Mouse (Mus musculus): ENCODE measurements around the gene Cyb5d1. TPM values are rescaled to one million over a fixed set of nuclear protein-coding genes. Genes with fewer than 3 reads are reported as not detected.

The Cyb5d1 gene
- polyA plus RNA-seq, 1 experiment from 2014 or later, result 42.6 TPM

DNA sequence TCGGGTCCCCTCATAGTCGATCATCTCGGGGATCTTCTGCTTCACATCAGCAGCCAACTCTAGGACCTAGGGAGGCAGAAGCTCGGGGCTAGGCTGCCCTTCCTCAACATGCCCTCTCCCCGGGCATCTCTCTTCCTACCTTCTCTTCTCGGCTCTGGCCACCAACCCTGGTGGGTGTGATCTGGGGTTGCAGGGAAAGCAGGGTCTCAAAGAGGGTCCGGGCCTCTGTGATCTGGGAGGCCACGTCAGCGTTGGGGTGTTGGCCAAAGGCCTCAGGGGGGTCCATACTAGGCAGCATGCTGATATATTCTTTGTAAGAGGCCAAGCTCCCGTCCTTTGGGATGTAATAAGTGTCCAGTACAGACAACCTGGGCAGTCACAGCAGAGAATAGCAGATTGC, 27.4 kb upstream of the Cyb5d1 start:
- 83% methylated on average over 10 of the region's 10 CpGs for WGBS
- no peaks in the 10 kb centered on the region for H3K9me3 ChIP-seq
- no peak overlapping the region for H3K9ac ChIP-seq (replicated peaks)
- no peak overlapping the region for H3K4me2 ChIP-seq
- H3K4me3 ChIP-seq (replicated peaks), result no peak overlapping the region
- no peaks in the 10 kb centered on the region for H3K36me3 ChIP-seq
- peaks cover 26% of the 10 kb centered on the region for H3K4me1 ChIP-seq (replicated peaks)
- no peak for ATAC-seq (ENCODE audit: insufficient number of reproducible peaks, insufficient read depth, low FRiP score, low TSS enrichment, low read depth)
- H3K27ac ChIP-seq, result no peak overlapping the region
- H3K27me3 ChIP-seq, result peaks cover 30% of the 10 kb centered on the region

DNA sequence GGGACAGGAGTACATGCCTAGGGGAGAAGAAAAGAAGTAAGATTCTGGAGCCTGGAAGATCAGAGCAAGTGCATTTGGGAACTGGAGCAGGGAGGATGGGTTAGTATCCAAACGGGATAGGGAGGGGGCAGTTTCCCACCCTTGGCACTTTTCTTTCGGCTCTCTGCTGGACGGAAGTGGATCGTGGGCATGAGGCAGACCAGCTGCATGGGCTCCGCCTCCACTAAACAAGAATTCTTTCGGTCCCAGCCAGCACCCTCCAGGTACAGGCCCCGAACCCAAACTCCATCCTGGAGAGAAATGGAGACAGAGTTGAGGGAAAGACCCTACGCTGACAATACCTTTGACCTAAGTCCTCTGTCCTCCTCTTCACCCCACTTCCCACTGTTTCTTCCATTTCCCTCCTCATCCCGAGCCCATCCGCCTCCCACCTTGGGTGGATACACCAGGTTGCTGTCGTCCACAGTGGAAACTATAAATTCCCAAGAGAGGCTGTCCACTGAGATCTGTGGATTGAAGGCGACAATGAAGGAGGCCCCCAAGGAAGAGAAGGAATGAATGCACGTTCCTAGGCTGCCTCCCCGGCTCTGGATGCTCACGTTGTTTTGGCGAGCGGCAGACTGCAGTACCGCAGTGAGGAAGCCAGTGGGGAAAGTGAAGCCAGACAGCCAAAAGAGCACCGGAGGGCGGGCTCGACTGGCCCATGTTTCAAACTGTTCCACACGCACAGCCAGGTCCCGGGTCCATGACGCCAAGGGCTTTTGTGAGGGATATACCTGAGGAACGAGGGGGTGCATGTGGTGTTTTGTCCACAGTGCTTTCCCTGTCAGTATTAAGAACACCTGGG, 25.9 kb upstream of the Cyb5d1 start:
- Histone ChIP-seq H3K9ac (replicated peaks) (0 out of 2 replicates have a peak overlapping the region, but pooled peaks have one; percentile 9), H3K27me3 (peaks cover 30% of the 10 kb centered on the region), H3K27ac (no peak overlapping the region), H3K9me3 (no peaks in the 10 kb centered on the region), H3K4me3 (replicated peaks) (0 out of 2 replicates have a peak overlapping the region, but pooled peaks have one; percentile 79), H3K4me1 (replicated peaks) (peaks cover 36% of the 10 kb centered on the region), H3K36me3 (no peaks in the 10 kb centered on the region), H3K4me2 (peak overlapping the region; percentile 99)
- ATAC-seq (ENCODE audit: insufficient number of reproducible peaks, insufficient read depth, low FRiP score, low TSS enrichment, low read depth), result no peak
- WGBS, result 13% methylated on average over 25 of the region's 25 CpGs

DNA sequence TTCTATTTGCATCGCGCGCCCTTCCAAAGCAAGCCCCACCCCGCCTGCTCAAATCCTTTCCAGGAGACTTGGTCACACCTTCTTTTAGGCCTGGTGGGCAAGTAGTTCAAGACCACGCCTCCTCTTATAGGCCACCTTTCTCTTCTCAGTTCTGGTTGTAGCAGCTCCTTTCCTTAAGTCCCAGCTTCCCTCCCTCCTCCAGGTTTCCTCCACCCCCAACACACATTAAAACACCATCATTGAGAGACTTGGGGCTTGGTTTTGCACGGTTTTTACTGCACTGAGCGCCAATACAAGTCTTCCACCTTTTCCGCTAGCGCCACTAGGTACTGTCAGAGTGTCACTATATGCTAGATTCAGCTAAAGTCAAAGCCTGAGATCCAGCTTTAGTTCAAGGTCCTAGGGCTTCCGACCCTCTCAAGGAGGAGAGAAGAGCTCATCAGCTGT, 25.1 kb upstream of the Cyb5d1 start:
- ATAC-seq (ENCODE audit: insufficient number of reproducible peaks, insufficient read depth, low FRiP score, low TSS enrichment, low read depth), result no peak
- Histone ChIP-seq H3K4me2 (peak overlapping the region; percentile 99), H3K27me3 (peaks cover 30% of the 10 kb centered on the region), H3K36me3 (no peaks in the 10 kb centered on the region), H3K9ac (replicated peaks) (peak overlapping the region; percentile 54; the same call in 1 of the 2 replicates), H3K4me1 (replicated peaks) (peaks cover 36% of the 10 kb centered on the region), H3K9me3 (no peaks in the 10 kb centered on the region), H3K27ac (no peak overlapping the region), H3K4me3 (replicated peaks) (peak overlapping the region; percentile 79)
- 11% methylated on average over 10 of the region's 10 CpGs for WGBS

- Histone ChIP-seq H3K4me1 (replicated peaks) (peaks cover 38% of the 10 kb centered on the region), H3K9me3 (no peaks in the 10 kb centered on the region), H3K27ac (peak overlapping the region; percentile 99), H3K27me3 (peaks cover 30% of the 10 kb centered on the region), H3K4me3 (replicated peaks) (peak overlapping the region; percentile 79), H3K36me3 (no peaks in the 10 kb centered on the region), H3K9ac (replicated peaks) (peak overlapping the region; percentile 54), H3K4me2 (peak overlapping the region; percentile 99)
- no peak for ATAC-seq (ENCODE audit: insufficient number of reproducible peaks, insufficient read depth, low FRiP score, low TSS enrichment, low read depth)
- WGBS, result under 1% methylated on average over 31 of the region's 31 CpGs
Measured at GRCm38 (mm10) chr11:69419813-69420553, 24.6 kb upstream of the Cyb5d1 start.

DNA sequence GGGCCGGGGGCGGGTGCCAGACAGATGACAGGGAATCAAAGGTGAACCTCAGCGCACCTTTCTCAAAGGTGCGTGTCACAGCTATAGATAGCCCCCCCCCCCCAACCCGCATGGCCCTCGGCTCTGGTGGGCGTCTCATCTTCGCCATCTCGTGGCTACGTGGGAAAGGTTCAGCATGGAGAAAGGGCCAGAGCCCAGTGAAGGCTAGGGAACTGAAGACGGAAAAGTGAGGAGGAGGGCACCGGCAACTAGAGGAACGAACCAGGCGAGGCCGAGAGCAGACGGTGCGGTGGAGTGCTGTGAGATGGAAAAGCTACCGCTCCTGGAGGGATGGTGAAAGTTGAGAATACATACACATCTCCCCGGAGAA, 24.0 kb upstream of the Cyb5d1 start:
- Histone ChIP-seq H3K4me3 (replicated peaks) (peak overlapping the region; percentile 79), H3K27ac (peak overlapping the region; percentile 99), H3K9me3 (no peaks in the 10 kb centered on the region), H3K9ac (replicated peaks) (peak overlapping the region; percentile 54), H3K4me1 (replicated peaks) (peaks cover 44% of the 10 kb centered on the region), H3K27me3 (peaks cover 30% of the 10 kb centered on the region), H3K36me3 (no peaks in the 10 kb centered on the region), H3K4me2 (peak overlapping the region; percentile 99)
- under 1% methylated on average over 19 of the region's 19 CpGs for WGBS
- no peak for ATAC-seq (ENCODE audit: insufficient number of reproducible peaks, insufficient read depth, low FRiP score, low TSS enrichment, low read depth)

- WGBS, result under 1% methylated on average over 40 of the region's 45 CpGs
Measured at GRCm38 (mm10) chr11:69418481-69419442, 23.3 kb upstream of the Cyb5d1 start.

DNA sequence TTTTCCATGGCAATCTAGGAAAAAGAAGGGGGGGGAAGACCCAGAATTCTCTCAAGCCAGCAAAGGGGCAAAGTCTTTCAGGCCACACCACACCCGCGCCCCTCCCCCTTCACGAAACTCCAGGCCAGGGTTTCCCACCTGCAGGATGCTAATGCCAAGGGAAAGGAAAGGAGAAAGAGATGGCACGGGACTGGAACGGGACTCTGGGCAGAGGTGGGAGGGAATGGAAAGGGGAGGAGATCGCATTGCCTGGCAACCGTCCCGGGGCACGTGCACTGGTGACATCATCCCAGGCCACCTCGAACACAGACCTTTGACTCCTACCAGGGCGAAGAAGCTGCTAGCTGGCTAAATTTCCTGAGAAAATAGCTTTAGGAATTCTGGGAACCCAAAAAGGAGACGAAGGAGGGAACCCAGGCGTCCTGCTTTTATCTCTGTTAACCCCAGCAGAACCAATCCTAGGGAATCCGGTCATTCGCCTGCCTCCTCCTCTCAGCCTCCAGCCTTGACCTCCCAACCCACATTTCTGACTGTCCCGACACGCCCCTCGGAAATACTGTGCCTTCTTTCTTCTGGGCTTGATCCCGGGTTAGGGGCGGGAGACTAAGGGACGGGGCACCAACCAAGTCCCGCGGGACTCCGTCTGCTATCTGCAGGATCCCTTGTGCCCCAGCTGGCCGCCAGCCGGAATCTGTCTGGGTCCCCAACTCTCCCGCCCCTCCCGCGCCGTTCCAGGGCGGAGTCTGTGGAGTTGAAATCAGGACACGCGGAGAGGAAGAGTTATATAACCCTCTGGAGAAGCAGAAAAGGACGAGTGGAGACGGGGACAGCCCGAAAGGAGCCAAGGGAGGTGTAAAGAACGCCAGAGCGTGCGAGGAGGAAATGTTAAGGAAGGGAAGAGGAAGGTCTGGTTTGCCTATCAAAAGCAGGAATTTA, 22.3 kb upstream of the Cyb5d1 start:
- H3K27ac ChIP-seq, result peak overlapping the region; percentile 99
- peaks cover 61% of the 10 kb centered on the region for H3K4me1 ChIP-seq (replicated peaks)
- peak overlapping the region; percentile 99 for H3K4me2 ChIP-seq
- 1% methylated on average over 39 of the region's 39 CpGs for WGBS
- H3K36me3 ChIP-seq, result peaks cover 9% of the 10 kb centered on the region
- peak; percentile 24 for ATAC-seq (ENCODE audit: insufficient number of reproducible peaks, insufficient read depth, low FRiP score, low TSS enrichment, low read depth)
- H3K4me3 ChIP-seq (replicated peaks), result peak overlapping the region; percentile 79
- no peaks in the 10 kb centered on the region for H3K9me3 ChIP-seq
- peak overlapping the region; percentile 68 for H3K9ac ChIP-seq (replicated peaks)
- H3K27me3 ChIP-seq, result peaks cover 23% of the 10 kb centered on the region

More at GRCm38 (mm10) chr11:69418481-69419442, 23.3 kb upstream of the Cyb5d1 start:
- Histone ChIP-seq H3K36me3 (no peaks in the 10 kb centered on the region), H3K9ac (replicated peaks) (peak overlapping the region; percentile 68), H3K4me1 (replicated peaks) (peaks cover 50% of the 10 kb centered on the region), H3K27ac (peak overlapping the region; percentile 99), H3K9me3 (no peaks in the 10 kb centered on the region), H3K4me3 (replicated peaks) (peak overlapping the region; percentile 79), H3K27me3 (peaks cover 30% of the 10 kb centered on the region), H3K4me2 (peak overlapping the region; percentile 99)
- ATAC-seq (ENCODE audit: insufficient number of reproducible peaks, insufficient read depth, low FRiP score, low TSS enrichment, low read depth), result peak; percentile 91

DNA sequence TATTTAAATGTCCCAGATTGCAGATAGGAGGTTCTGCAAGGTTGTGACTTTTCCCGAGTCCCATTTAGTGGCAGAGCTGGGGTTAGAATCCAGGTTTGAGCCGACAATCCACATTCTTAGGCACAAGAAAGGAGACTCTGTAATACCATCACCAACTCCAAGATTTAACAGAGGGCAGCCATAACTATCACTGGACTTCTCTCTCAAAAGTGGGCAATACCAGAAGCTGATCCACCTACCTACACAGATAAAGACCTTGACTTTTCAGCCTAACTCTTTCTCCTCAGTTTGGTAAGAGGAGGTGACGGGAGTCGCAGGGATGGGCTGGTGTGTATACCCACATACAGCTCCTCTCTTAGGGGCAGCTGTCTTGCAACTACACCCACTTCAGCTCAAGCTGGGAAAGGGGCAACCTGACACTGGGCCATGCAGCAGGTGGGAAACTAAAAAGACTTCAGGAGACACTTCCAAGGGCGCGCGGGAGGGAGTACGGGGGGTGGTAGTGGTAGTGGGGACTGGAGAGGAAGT, 21.6 kb upstream of the Cyb5d1 start:
- no peak for ATAC-seq (ENCODE audit: insufficient number of reproducible peaks, insufficient read depth, low FRiP score, low TSS enrichment, low read depth)
- H3K4me1 ChIP-seq (replicated peaks), result peaks cover 68% of the 10 kb centered on the region
- peak overlapping the region; percentile 99 for H3K4me2 ChIP-seq
- peaks cover 16% of the 10 kb centered on the region for H3K27me3 ChIP-seq
- peak overlapping the region; percentile 99 for H3K27ac ChIP-seq
- 4% methylated on average over 8 of the region's 8 CpGs for WGBS
- peak overlapping the region; percentile 79 for H3K4me3 ChIP-seq (replicated peaks)
- H3K9ac ChIP-seq (replicated peaks), result peak overlapping the region; percentile 98
- peaks cover 16% of the 10 kb centered on the region for H3K36me3 ChIP-seq
- no peaks in the 10 kb centered on the region for H3K9me3 ChIP-seq

GRCm38 (mm10) chr11:69416509-69416908, 21.1 kb upstream of the Cyb5d1 start:
- no peak for ATAC-seq (ENCODE audit: insufficient number of reproducible peaks, insufficient read depth, low FRiP score, low TSS enrichment, low read depth)
- peaks cover 20% of the 10 kb centered on the region for H3K36me3 ChIP-seq
- H3K9ac ChIP-seq (replicated peaks), result peak overlapping the region; percentile 98
- peak overlapping the region; percentile 79 for H3K4me3 ChIP-seq (replicated peaks)
- H3K27ac ChIP-seq, result peak overlapping the region; percentile 99
- H3K4me2 ChIP-seq, result peak overlapping the region; percentile 99
- no peaks in the 10 kb centered on the region for H3K9me3 ChIP-seq
- peaks cover 11% of the 10 kb centered on the region for H3K27me3 ChIP-seq
- H3K4me1 ChIP-seq (replicated peaks), result peaks cover 70% of the 10 kb centered on the region
- under 1% methylated on average over 4 of the region's 4 CpGs for WGBS

All from limb, embryonic 12.5 days (tissue).